Mouse (Mus musculus) spleen, adult 2 months (tissue): ENCODE results near the gene Gcnt3.

Experiments
- CTCF ChIP-seq: fragments of 200-500 bp; IDR thresholded peaks from 2 replicates; pipeline ENCODE4 v1.5.1; 2011; ENCODE audit warnings: mild to moderate bottlenecking, inconsistent platforms; ENCODE audit not compliant: insufficient read depth, insufficient read length, insufficient replicate concordance; ENCODE audit errors: extremely low read depth
- POLR2A ChIP-seq: fragments of 200-500 bp; IDR thresholded peaks from 2 replicates; pipeline ENCODE4 v1.6.1; 2011; ENCODE audit warnings: low read depth, low read length, inconsistent platforms

DNA sequence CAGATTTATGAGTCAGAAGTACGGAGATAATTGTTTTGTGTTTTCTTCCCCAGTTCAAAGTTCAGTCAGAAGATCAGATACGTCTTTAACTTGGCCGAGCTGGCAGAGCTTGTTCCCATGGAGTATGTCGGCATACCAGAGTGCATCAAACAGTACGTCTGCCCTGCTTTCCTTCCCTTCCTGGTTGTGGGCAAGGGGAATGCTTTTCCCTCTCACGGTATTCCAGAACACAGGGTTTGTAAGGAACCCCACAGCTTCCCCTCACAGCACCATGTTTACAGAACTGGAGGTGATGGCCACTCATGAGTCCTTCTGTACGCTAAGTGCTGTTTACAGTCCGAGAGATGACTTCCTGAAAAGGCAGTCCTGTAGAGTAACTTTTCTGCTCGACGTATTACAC, 34.4 kb downstream of the Gcnt3 start:
- no peak for TF ChIP-seq POLR2A
- no peak for TF ChIP-seq CTCF
